Mouse (Mus musculus) neutrophil, adult 5-6 weeks (primary cell): ENCODE measurements around the gene Rhox10. TPM values are rescaled to one million over a fixed set of nuclear protein-coding genes. Genes with fewer than 3 reads are reported as not detected.
"Not testable (repeated sequence)": the region's sequence is repeated elsewhere in the genome, so short reads cannot be mapped to it uniquely, and the experiment has no call there.

Experiments used
- ATAC-seq: fragments of 151-379, 151-347 bp; 2 replicates; pipeline ENCODE4 v1.8.0; 2017; ENCODE audit warnings: mild to moderate bottlenecking, moderate TSS enrichment; ENCODE audit not compliant: insufficient number of reproducible peaks, poor library complexity, low FRiP score, severe bottlenecking; ENCODE audit errors: extremely low read depth
- total RNA-seq: library from RNA; stranded (forward); fragments of 200-1000 nt; gene quantifications from 2 replicates; pipeline ENCODE4 v1.2.3, GENCODE M21; 2017

Gene Rhox10
- not detected in 2 replicates for total RNA-seq

DNA sequence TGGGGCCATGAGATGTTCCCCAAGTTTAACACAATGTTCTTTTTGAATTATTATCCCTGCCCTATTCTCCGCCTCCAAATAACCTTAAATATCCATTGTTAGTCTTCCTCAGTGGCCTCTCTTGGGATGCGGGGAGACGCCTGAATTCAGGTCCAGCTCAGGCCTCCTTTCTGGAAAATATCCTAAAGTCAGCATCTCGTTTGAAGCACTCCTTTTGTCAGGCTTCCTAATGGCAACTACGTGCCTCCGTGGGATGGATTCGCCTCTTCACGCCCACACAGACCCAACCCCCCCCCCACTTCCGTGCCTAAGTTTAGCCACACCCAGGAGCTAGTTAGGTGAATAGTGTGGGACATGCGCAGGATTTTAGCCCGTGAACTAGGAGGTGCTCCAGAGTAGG, at the start of gene Rhox10:
Gene Rhox10, plus strand, starts transcription at position 301 of the 400 bp plus-strand sequence.
- ATAC-seq, result no peak

DNA sequence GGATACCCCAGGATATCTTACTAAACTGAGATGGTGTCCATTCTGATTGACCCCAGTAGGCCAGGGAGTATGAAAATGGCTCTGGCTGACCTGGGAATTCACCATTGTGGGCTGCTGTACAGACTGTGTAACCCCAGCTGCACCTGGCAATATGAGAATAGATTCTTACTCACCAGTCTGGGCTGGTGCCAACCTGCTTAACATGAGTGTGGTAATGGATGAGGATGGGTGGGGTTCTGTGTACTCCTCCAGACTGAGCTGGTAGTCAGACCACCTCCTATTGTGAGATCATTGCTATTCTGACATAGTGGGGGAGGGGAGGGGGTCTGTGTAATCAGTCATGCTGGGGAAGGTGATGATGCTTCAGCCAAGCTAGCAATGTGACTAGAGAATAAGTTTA, 47.7 kb upstream of the Rhox10 start, which contains the start of gene Btg1-ps1:
Gene Btg1-ps1, minus strand, starts transcription at position 219 of the 400 bp plus-strand sequence.
- not testable (repeated sequence) for ATAC-seq

DNA sequence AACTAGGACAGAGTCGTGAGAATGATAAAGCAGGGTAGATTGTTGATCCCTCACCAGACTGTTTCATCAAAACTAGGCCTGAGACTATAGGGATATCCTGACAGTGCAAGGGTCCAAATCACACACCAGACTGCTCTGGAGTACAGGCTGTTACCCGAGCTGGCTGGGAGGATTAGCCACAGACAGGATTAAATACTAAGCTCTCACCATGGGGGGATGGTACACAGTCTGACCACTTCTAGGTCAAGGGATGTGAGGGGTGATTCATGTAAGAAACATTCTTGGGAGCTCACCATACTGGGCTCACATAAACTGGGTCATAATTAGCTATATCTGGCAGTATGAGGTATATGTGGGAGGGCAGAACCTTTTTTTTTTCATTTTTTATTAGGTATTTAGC, 32.4 kb upstream of the Rhox10 start:
- no peak for ATAC-seq

DNA sequence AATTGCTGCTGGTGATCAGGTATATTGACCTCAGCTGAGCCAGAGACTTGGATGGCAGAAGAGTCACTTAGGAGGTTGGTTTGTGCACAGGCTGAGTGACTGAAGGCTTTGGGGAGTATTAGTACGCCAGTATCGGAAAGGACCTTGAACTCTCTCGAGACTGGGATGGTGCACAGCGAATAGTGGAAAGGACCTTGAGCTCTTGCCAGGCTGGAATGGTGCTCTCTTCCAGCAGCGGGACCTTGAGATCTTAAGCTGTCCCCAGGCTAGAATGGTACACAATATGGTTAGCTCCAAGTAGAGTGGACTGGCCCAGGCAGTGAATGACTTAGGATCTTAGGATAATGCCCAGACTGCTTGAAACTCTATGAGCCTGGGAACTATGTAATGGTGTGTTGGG, 26.6 kb upstream of the Rhox10 start:
- no peak for ATAC-seq

DNA sequence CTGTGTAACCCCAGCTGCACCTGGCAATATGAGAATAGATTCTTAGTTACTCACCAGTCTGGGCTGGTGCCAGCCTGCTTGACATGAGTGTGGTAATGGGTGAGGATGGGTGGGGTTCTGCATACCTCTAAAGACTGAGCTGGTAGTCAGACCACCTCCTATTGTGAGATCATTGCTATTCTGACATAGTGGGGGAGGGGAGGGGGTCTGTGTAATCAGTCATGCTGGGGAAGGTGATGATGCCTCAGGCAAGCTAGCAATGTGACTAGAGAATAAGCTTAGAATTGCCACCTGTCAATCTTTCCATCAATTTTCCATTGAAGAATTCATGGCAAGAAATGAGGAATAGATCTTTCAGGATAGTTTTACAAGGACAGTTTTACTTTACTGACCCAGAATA, 23.3 kb upstream of the Rhox10 start, which contains the start of gene Btg1-ps2:
Gene Btg1-ps2, minus strand, starts transcription at position 101 of the 400 bp plus-strand sequence.
- ATAC-seq, result not testable (repeated sequence)

DNA sequence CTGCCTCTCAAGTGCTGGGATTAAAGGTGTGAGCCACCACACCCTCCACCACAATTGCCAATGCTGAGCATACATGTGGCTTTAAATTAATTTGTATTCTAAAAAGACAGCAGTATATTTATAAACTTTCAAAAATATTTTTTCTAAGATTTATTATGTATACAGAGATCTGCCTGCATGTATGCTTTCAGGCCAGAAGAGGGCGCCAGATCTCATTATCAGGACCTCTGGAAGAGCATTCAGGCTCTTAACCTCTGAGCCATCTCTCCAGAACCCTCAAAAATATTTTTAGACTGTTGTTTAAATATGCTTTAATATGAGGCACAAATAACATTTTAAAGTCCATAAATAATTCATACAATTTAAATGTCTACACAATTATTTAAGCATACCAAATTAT, 4.7 kb upstream of the Rhox10 start:
- ATAC-seq, result no peak

DNA sequence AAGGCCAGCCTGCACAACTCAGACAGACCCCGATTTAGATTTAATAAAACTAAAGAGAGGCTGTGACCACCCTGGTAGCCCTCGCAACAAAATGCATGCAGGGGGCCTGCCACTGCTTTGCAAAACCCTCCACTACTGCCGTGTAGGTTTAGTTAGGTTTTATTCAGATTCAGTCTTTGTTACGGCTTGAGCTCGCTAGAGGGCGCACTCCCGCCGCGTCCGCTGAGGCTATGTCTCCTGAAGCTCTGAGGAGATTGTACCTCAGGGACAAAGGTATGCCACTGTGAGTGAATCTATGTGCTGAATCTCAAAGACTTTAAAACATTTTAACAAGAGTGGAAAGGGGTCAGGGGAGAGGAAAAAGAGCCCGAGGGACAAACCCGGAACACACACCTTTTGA, 18.0 kb downstream of the Rhox10 start:
- ATAC-seq, result no peak

DNA sequence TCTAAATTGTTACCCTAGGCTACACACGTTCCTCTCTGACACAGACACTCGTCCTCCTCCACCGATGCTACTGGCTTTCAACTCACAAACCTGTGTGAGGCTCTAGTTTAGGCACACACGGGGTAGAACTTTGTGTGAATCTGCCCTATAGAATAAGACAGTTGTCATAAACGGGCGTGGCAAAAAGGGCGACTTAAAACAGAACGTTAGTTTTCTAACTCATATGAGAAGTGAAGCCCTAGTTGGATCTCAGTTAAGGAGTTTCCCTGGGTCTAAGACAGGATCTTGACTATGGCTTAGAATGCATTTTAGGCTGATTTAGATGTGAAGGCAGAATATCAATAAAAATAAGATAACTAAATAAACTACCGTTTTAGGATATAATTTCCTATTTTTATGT, 18.8 kb downstream of the Rhox10 start, which contains the start of gene Rhox11:
Gene Rhox11, minus strand, starts transcription at position 101 of the 400 bp plus-strand sequence.
- ATAC-seq, result no peak

DNA sequence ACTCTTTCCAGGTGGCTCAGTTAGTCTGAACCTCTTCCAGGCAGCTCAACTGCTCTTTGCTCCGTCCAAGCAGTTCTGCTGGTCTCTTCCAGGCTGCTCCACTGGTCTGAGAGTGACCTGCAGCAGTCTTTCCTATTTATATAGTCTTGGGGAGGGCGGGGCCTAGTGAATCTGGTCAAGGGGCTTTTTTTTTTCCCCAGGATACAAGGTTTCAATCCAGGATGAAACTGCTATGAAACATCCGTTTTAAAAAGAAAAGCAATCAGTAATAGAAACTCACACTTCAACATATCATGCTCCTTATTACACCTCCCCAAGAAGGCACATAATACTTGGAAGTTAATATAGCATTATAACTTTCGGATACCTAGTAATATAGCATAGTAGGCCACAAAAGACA, 44.5 kb downstream of the Rhox10 start, which contains the start of gene Rhox12:
Gene Rhox12, minus strand, starts transcription at position 101 of the 400 bp plus-strand sequence.
- ATAC-seq, result no peak

DNA sequence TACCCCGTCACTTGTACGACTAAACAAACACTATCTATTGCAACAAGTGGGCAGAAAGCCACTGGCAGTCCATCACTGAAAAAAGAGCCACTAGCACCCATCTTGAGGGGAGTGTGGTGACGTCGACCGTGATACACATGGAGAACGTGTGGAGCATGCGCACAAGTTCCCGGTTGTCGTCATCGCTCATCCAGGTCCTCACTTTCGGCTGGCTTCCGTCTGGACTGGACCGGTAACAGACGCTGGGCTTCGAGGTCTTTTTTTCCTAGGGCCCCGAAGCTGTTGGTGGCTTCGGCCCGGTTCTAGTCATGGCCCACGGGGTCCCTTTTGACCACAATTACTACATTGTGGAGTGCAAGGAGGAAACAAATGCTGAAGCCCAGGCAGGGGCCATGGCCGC, 54.7 kb downstream of the Rhox10 start, which contains the start of gene Rhox13:
Gene Rhox13, plus strand, starts transcription at position 238 of the 400 bp plus-strand sequence.
- ATAC-seq, result no peak

Other genes with a start within 250 kb of the Rhox10 start
- not detected in 2 replicates for gene Rhox6, start 239.6 kb upstream of the Rhox10 start, total RNA-seq
- gene Rhox7a, start 234.8 kb upstream of the Rhox10 start, total RNA-seq, result not detected in 2 replicates
- 0.93 TPM in 1 of 2 replicates, not detected in the other for gene Rhox8, start 187.5 kb upstream of the Rhox10 start, total RNA-seq
- gene Rhox7b, start 169.2 kb upstream of the Rhox10 start, total RNA-seq, result not detected in 2 replicates
- not detected in 2 replicates for gene Rhox9, start 164.7 kb upstream of the Rhox10 start, total RNA-seq
- gene Btg1-ps1, start 47.7 kb upstream of the Rhox10 start, total RNA-seq, result not detected in 2 replicates
- gene Btg1-ps2, start 23.4 kb upstream of the Rhox10 start, total RNA-seq, result not detected in 2 replicates
- not detected in 2 replicates for gene Rhox11, start 18.7 kb downstream of the Rhox10 start, total RNA-seq
- gene Rhox12, start 44.4 kb downstream of the Rhox10 start, total RNA-seq, result not detected in 2 replicates
- not detected in 2 replicates for gene Rhox13, start 54.7 kb downstream of the Rhox10 start, total RNA-seq
- gene Zbtb33, start 123.3 kb downstream of the Rhox10 start, total RNA-seq, result 31.8 and 36.2 TPM in 2 replicates
- 0.35 TPM in 1 of 2 replicates, not detected in the other for gene Tmem255a, start 186.0 kb downstream of the Rhox10 start, total RNA-seq
- 0.12 TPM in 1 of 2 replicates, not detected in the other for gene Atp1b4, start 249.7 kb downstream of the Rhox10 start, total RNA-seq